Mouse (Mus musculus) liver, embryonic 13.5 days (tissue): ENCODE measurements around the gene Nomo1. TPM values are rescaled to one million over a fixed set of nuclear protein-coding genes. Genes with fewer than 3 reads are reported as not detected.
A peak's percentile ranks its signal among the peaks of the same experiment; 100 is the strongest.

ENCODE experiments used
- ATAC-seq: fragments of 200-750 bp; cut with Nextera tagmentation; 2 replicates; pipeline ENCODE4 v1.8.0; 2017; ENCODE audit warnings: low read depth, mild to moderate bottlenecking, moderate number of reproducible peaks, moderate library complexity
- DNase-seq: peaks from one replicate; pipeline ENCODE4 v3.0.0; 2022
- H3K27ac ChIP-seq: fragments of 300-500 bp; sonication (generic); 2 replicates; pipeline ENCODE4 v1.5.1; 2015; ENCODE audit warnings: moderate library complexity, mild to moderate bottlenecking, inconsistent platforms
- H3K27me3 ChIP-seq: fragments of 300-500 bp; sonication (generic); 2 replicates; pipeline ENCODE4 v1.6.1; 2015; ENCODE audit warnings: mild to moderate bottlenecking, inconsistent platforms
- H3K36me3 ChIP-seq: fragments of 300-500 bp; sonication (generic); 2 replicates; pipeline ENCODE4 v1.6.1; 2015; ENCODE audit warnings: mild to moderate bottlenecking, inconsistent platforms
- H3K4me1 ChIP-seq: fragments of 300-500 bp; sonication (generic); replicated peaks from 2 replicates; pipeline ENCODE4 v1.6.1; 2015; ENCODE audit warnings: inconsistent platforms
- H3K4me2 ChIP-seq: fragments of 300-500 bp; sonication (generic); 2 replicates; pipeline ENCODE4 v1.6.1; 2015; ENCODE audit warnings: inconsistent platforms, mild to moderate bottlenecking, moderate library complexity
- H3K4me3 ChIP-seq: fragments of 300-500 bp; sonication (generic); replicated peaks from 2 replicates; pipeline ENCODE4 v1.5.1; 2015; ENCODE audit warnings: mild to moderate bottlenecking, inconsistent platforms
- H3K9ac ChIP-seq: fragments of 300-500 bp; sonication (generic); 2 replicates; pipeline ENCODE4 v1.6.1; 2015; ENCODE audit warnings: mild to moderate bottlenecking, inconsistent platforms
- H3K9me3 ChIP-seq: fragments of 300-500 bp; sonication (generic); replicated peaks from 2 replicates; pipeline ENCODE4 v1.6.1; 2016; ENCODE audit warnings: inconsistent platforms
- WGBS: fragments of 180-500 bp; shearing (Covaris S2); methylation state at CpG from one replicate; pipeline ENCODE4 v1.1.7; 2015; ENCODE audit not compliant: insufficient replicate concordance; 5-methylcytosine and 5-hydroxymethylcytosine counted together
- polyA plus RNA-seq: library from polyadenylated mRNA; unstranded; fragments of >200 nt; fragmentation: Nextera tagmentation; extraction: Ambion mirVana; gene quantifications from 2 replicates; pipeline ENCODE4 v1.2.1, GENCODE M21; 2015

Gene Nomo1
- polyA plus RNA-seq, 1 experiment from 2014 or later, result 30.8 TPM

GRCm38 (mm10) chr7:46124460-46124859 lies 91.0 kb downstream of the Nomo1 start:
- WGBS, result 72% methylated on average over 6 of the region's 6 CpGs
- DNase-seq (no peak), ATAC-seq (no peak)
- Histone ChIP-seq H3K9ac (no peak overlapping the region), H3K4me1 (no peaks in the 10 kb centered on the region), H3K27me3 (no peaks in the 10 kb centered on the region), H3K4me2 (no peak overlapping the region), H3K9me3 (no peaks in the 10 kb centered on the region), H3K4me3 (no peak overlapping the region), H3K36me3 (no peaks in the 10 kb centered on the region), H3K27ac (no peak overlapping the region)

GRCm38 (mm10) chr7:46125340-46125739 lies 91.8 kb downstream of the Nomo1 start:
- 69% methylated on average over 11 of the region's 11 CpGs for WGBS
- Histone ChIP-seq H3K9me3 (no peaks in the 10 kb centered on the region), H3K27ac (no peak overlapping the region), H3K36me3 (no peaks in the 10 kb centered on the region), H3K9ac (no peak overlapping the region), H3K4me3 (no peak overlapping the region), H3K27me3 (no peaks in the 10 kb centered on the region), H3K4me1 (no peaks in the 10 kb centered on the region; the same call in 1 of the 2 replicates), H3K4me2 (no peak overlapping the region)
- ATAC-seq (no peak), DNase-seq (no peak)

GRCm38 (mm10) chr7:46128196-46128595 lies 94.7 kb downstream of the Nomo1 start:
- Histone ChIP-seq H3K36me3 (no peaks in the 10 kb centered on the region), H3K4me3 (no peak overlapping the region), H3K4me2 (no peak overlapping the region), H3K9ac (no peak overlapping the region), H3K27me3 (0 out of 2 replicates have a peak, but pooled peaks cover 4% of the 10 kb centered on the region), H3K9me3 (no peaks in the 10 kb centered on the region), H3K27ac (no peak overlapping the region), H3K4me1 (no peaks in the 10 kb centered on the region; the same call in 1 of the 2 replicates)
- 50% methylated on average over 7 of the region's 7 CpGs for WGBS
- ATAC-seq (no peak), DNase-seq (no peak)

- Histone ChIP-seq H3K27ac (no peak overlapping the region), H3K4me3 (no peak overlapping the region), H3K36me3 (no peaks in the 10 kb centered on the region), H3K27me3 (0 out of 2 replicates have a peak, but pooled peaks cover 9% of the 10 kb centered on the region), H3K9me3 (no peaks in the 10 kb centered on the region), H3K9ac (no peak overlapping the region), H3K4me1 (no peaks in the 10 kb centered on the region; the same call in 1 of the 2 replicates), H3K4me2 (no peak overlapping the region)
- DNase-seq (no peak), ATAC-seq (peak; percentile 63)
- 44% methylated on average over 7 of the region's 7 CpGs for WGBS
These were observed 96.1 kb downstream of the Nomo1 start for GRCm38 (mm10) chr7:46129463-46130179.

GRCm38 (mm10) chr7:46130723-46131122 lies 97.2 kb downstream of the Nomo1 start:
- H3K4me3 ChIP-seq, result no peak overlapping the region
- no peak for ATAC-seq
- no peaks in the 10 kb centered on the region; the same call in 1 of the 2 replicates for H3K4me1 ChIP-seq
- no peaks in the 10 kb centered on the region for H3K36me3 ChIP-seq
- 0 out of 2 replicates have a peak, but pooled peaks cover 9% of the 10 kb centered on the region for H3K27me3 ChIP-seq
- no peaks in the 10 kb centered on the region for H3K9me3 ChIP-seq
- H3K9ac ChIP-seq, result no peak overlapping the region
- no peak for DNase-seq
- H3K4me2 ChIP-seq, result no peak overlapping the region
- H3K27ac ChIP-seq, result no peak overlapping the region
- WGBS, result 33% methylated on average over 7 of the region's 7 CpGs

- 0 out of 2 replicates have a peak, but pooled peaks cover 9% of the 10 kb centered on the region for H3K27me3 ChIP-seq
- no peaks in the 10 kb centered on the region for H3K36me3 ChIP-seq
- no peaks in the 10 kb centered on the region; the same call in 1 of the 2 replicates for H3K4me1 ChIP-seq
- H3K27ac ChIP-seq, result no peak overlapping the region
- no peak for ATAC-seq
- H3K4me2 ChIP-seq, result no peak overlapping the region
- 36% methylated on average over 3 of the region's 3 CpGs for WGBS
- no peak for DNase-seq
- no peak overlapping the region for H3K9ac ChIP-seq
- H3K4me3 ChIP-seq, result no peak overlapping the region
- no peaks in the 10 kb centered on the region for H3K9me3 ChIP-seq
These were observed 97.8 kb downstream of the Nomo1 start for GRCm38 (mm10) chr7:46131266-46131665.

- Histone ChIP-seq H3K4me2 (no peak overlapping the region), H3K9ac (no peak overlapping the region), H3K27ac (no peak overlapping the region), H3K36me3 (no peaks in the 10 kb centered on the region), H3K27me3 (0 out of 2 replicates have a peak, but pooled peaks cover 9% of the 10 kb centered on the region), H3K4me3 (no peak overlapping the region), H3K9me3 (no peaks in the 10 kb centered on the region), H3K4me1 (no peaks in the 10 kb centered on the region; the same call in 1 of the 2 replicates)
- DNase-seq, result no peak
- no peak for ATAC-seq
- 66% methylated on average over 8 of the region's 8 CpGs for WGBS
These were observed 98.3 kb downstream of the Nomo1 start for GRCm38 (mm10) chr7:46131806-46132205.

- DNase-seq (no peak), ATAC-seq (no peak)
- Histone ChIP-seq H3K4me3 (no peak overlapping the region), H3K27ac (no peak overlapping the region), H3K4me2 (no peak overlapping the region), H3K9ac (no peak overlapping the region), H3K4me1 (no peaks in the 10 kb centered on the region; the same call in 1 of the 2 replicates), H3K36me3 (no peaks in the 10 kb centered on the region), H3K9me3 (no peaks in the 10 kb centered on the region), H3K27me3 (0 out of 2 replicates have a peak, but pooled peaks cover 9% of the 10 kb centered on the region)
- 67% methylated on average over 12 of the region's 12 CpGs for WGBS
These were observed 98.7 kb downstream of the Nomo1 start for GRCm38 (mm10) chr7:46132229-46132628.

Other genes starting within 250 kb of the Nomo1 start
- gene Lmtk3, start 250.0 kb upstream of the Nomo1 start, polyA plus RNA-seq, result not detected in 2 replicates
- gene Sult2b1, start 249.0 kb upstream of the Nomo1 start, polyA plus RNA-seq, result 0.45 and 0.68 TPM in 2 replicates
- 36.1 and 36.6 TPM in 2 replicates for gene Cyth2, start 219.1 kb upstream of the Nomo1 start, polyA plus RNA-seq
- gene Kcnj14, start 208.9 kb upstream of the Nomo1 start, polyA plus RNA-seq, result 0.12 and 0.23 TPM in 2 replicates
- gene Grwd1, start 202.8 kb upstream of the Nomo1 start, polyA plus RNA-seq, result 48.4 and 49.2 TPM in 2 replicates
- gene Kdelr1, start 160.9 kb upstream of the Nomo1 start, polyA plus RNA-seq, result 22.9 and 23.8 TPM in 2 replicates
- 0.07 TPM in 2 replicates for gene Grin2d, start 155.3 kb upstream of the Nomo1 start, polyA plus RNA-seq
- 0.76 and 0.86 TPM in 2 replicates for gene Syngr4, start 137.0 kb upstream of the Nomo1 start, polyA plus RNA-seq
- 3.6 and 3.8 TPM in 2 replicates for gene Tmem143, start 136.8 kb upstream of the Nomo1 start, polyA plus RNA-seq
- gene Emp3, start 112.3 kb upstream of the Nomo1 start, polyA plus RNA-seq, result 49.0 and 61.6 TPM in 2 replicates
- gene Ccdc114, start 109.6 kb upstream of the Nomo1 start, polyA plus RNA-seq, result 1.2 and 1.5 TPM in 2 replicates
- 4.5 and 4.8 TPM in 2 replicates for gene Abcc6, start 3.4 kb upstream of the Nomo1 start, polyA plus RNA-seq
- gene Kcnj11, start 67.1 kb downstream of the Nomo1 start, polyA plus RNA-seq, result 0.13 TPM in 1 of 2 replicates, not detected in the other
- 0.22 and 0.24 TPM in 2 replicates for gene Abcc8, start 146.3 kb downstream of the Nomo1 start, polyA plus RNA-seq
- 0.10 TPM in 1 of 2 replicates, not detected in the other for gene Ush1c, start 204.8 kb downstream of the Nomo1 start, polyA plus RNA-seq
- gene Otog, start 207.3 kb downstream of the Nomo1 start, polyA plus RNA-seq, result not detected in 2 replicates